Mouse (Mus musculus): ENCODE measurements around the gene Pde4b.

The Pde4b gene

DNA sequence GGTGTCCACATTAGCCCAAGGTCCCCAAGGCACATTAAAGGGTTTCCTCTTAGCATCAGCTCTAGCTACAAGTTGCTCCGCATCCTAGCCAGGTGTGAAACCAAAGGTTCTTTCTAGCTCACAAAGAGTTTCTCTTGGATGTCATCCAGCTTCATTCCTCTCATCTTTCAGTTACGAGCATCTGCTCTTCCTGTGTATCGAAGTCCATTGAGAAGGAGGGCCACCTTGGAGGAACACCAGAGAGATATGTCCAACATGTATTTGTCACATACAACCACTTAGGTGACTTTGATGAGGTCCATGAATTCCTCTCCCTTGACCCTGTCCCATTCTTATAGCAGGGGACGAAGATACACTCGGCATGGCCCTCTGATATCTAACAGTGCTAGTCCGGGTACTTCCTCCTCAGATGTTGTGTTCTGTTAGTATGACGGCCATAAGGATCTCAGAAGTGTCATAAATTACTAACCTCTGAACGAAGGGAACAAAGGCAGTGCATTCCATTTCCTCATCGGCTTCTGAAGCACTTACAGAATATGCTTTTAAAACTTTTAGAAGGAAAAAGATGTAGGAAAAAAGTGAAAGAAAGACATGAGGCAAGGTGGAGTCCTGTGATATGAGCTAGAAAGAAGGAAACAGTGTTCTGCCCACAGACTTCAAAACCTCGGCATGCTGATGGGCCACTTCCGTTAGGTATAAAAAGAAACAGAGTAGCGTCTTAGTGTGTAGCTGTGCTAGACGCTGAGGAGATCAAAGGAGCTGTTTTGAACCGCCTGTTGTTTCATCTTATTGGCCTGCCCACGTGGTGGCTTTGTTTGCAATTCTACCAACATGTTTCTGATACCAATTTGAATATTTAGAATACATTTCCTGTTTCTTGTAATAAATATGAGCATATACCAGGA, 419.3 kb downstream of the Pde4b start:
- no peak for DNase-seq (ENCODE audit: low read depth, low spot score)

DNA sequence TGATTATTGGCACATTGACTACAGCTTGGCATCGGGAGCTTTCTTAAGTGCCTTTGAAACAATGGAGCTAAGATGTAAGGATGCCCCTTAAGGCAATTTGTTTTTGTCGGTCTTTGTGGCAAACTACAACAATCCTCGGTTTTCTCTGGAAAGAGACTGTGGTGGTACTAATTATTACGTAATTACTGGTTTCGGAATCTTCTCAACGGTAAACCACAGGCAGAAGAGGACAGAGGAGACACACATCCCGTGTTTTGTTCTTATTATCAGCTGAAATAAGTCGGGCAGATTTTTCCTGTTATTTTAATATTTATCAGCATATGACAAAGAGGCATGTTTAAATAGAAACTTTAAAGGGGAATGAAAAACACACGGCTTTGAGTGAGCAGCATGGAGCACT, 420.0 kb downstream of the Pde4b start:
- no peak for DNase-seq (ENCODE audit: low read depth, low spot score)

DNA sequence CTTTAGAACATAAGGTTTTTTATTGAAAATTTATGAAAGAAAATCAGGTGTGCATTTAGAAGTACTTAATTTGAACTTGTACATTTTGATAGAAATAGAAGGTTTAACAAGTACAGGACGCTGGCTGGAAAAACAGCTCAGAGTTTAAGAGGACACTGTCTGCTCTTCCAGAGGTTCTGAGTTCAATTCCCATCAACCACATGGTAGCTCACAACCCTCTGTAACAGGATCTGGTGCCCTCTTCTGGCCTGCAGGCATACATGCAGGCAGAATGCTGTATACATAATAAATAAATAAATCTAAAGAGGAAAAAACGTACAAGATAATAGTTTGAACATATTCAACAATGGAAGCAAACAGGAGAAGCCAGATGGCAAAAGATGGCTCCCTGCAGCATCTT, 420.4 kb downstream of the Pde4b start:
- DNase-seq (ENCODE audit: low read depth, low spot score), result no peak

DNA sequence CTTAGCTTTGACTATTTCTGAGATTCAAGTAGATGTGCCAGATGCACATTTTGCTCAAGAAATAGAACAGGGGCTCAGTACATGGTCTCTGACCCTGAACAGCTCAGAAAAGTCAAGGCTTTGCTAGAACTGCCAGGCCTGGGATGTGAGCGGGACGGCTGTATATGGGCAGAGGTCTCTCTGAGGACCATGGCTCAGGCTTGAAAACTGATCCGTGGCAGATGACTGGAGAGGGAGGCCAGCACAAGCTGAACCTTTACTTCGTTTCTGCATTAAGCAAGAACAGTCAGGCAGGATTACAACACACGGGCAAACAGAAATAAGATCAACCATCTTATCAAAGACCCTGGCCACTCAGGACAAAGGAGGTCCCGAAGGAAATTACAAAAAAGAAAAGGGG, 422.7 kb downstream of the Pde4b start:
- no peak for DNase-seq (ENCODE audit: low read depth, low spot score)

DNA sequence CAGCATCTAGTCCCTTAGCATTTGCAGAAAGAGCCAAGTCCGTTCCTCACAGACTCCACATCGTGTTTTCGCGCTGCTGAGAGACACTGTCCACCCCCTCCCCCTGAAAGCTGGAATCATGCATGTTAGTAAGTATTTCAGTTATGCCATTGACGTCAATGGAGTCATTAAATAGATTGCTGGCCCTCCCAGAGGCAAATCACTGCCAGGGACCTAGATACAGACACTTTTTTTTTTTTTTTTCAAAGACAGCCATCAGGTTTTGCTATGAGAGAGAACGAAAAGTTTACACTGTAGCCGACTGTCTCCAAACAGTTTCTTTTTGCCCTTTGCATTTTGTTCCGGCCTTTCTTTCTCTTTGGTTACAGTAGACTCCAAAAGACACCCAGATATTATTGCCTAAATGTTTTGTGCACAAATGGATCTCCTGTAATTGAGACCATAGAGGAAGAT, 423.6 kb downstream of the Pde4b start:
- peak; percentile 83 for DNase-seq (ENCODE audit: low read depth, low spot score)

DNA sequence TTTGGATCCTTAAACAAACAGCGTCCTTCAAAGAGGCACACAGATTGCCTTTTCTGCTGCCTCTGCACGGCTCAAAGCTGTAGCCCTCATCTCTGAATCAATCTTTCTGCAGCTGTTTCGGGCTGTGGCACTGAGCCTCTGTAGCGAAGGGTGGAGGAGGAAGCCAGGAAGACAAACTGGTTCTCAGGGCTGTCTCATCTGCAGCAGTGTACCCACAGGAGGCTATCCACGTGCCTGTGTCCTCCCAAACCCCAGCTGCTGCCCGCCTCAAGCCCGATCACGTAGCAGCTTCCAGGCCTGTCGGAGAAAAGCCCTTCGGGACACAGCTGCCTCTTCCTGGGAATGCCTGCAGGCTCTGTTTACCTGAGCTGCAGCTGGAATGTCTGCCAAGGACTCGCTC, 424.2 kb downstream of the Pde4b start:
- peak; percentile 57 for DNase-seq (ENCODE audit: low read depth, low spot score)

DNA sequence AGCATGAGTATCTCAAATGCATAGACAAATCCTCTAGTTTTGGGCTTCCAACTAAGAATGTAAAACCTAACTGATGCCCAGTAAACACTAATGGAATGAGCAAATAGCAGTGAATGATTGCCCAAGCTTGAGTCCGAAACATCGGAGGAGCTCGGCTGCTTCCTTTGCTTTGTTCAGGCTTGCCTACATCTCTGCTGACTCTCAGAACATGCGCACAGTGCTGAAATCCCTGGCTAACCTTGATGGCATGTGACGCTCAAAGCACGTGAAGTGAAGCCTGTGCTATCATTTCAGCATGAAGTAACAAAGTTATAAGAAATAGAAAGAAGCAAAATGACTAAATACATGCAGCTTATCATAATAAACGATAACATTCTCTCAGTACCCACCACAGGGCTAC, 425.6 kb downstream of the Pde4b start:
- no peak for DNase-seq (ENCODE audit: low read depth, low spot score)

DNA sequence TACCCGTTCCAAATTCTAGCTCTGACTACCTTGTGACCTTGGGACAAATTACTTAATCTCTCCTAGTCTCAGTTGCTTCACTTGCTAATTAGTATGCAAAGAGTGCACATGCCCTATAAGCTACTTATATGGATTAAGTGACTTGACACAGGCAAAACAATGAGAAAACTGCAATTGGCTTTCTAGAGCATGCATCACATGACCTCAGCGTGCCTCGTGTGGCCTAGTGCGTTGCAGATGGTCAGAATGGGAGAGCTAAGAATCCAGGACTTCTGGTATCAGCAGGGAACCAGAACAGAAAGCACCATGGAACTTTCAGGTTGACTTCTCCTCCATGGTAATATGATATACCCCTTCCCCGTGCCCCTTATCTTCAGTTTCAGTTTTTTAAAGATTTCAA, 426.2 kb downstream of the Pde4b start:
- no peak for DNase-seq (ENCODE audit: low read depth, low spot score)

DNA sequence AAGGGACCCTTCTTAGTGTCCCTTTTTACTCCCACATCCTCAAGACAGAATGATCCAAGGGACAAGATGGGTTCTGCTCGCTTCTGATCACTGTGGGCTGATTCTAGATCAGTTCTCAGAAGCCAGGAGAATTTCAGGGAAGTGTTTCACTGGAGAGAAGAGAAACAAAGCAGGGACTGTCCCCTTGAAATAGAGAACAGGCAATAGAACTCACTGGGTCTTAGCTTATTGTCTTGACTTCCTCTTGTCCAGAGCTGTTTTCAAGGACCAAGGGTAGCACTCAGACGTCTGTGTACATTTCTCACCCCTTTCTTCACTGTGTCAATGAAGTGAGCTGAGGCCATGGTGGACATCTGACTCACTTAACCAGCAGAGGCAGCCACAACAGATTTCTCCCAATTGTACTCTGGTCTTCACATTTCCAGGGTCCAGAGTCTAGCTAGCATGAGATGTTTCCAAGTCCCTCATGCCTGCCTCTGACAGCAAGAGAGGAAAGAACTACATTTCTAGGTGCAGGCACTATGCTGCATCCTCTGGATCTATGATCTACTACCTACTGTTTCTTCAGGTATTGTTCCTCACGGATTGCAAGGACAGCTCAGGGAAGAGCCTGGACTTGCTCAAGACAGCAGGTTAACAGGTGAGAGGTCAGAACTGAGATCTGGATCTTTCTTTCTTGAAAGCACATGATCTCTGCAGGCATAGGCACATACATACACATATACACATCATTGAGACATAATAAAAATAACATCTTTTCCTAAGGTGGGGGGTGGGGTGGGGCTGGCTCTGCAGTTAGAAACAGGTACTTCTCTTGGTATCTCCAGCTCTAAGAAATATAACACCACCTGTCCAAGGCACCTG, 427.9 kb downstream of the Pde4b start:
- DNase-seq (ENCODE audit: low read depth, low spot score), result no peak

DNA sequence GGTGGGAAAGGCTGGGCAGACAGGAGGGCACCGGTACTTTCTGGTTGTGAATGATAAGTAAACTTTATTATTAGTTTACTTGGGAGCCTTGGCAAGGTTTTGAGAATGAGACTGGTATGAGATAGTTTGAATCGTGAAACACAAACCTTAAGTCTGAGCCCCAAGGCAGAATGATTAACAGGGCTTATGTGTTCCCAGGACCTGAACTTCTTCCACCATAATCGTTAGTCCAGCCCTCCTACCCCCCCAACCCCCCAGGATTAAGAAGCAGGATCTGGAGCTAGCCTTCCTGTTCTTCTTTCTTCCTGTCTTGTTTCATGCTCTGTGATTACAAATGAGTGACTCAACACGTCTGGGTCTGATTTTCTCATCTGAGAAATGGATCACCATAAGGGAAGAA, 429.1 kb downstream of the Pde4b start:
- DNase-seq (ENCODE audit: low read depth, low spot score), result no peak

DNA sequence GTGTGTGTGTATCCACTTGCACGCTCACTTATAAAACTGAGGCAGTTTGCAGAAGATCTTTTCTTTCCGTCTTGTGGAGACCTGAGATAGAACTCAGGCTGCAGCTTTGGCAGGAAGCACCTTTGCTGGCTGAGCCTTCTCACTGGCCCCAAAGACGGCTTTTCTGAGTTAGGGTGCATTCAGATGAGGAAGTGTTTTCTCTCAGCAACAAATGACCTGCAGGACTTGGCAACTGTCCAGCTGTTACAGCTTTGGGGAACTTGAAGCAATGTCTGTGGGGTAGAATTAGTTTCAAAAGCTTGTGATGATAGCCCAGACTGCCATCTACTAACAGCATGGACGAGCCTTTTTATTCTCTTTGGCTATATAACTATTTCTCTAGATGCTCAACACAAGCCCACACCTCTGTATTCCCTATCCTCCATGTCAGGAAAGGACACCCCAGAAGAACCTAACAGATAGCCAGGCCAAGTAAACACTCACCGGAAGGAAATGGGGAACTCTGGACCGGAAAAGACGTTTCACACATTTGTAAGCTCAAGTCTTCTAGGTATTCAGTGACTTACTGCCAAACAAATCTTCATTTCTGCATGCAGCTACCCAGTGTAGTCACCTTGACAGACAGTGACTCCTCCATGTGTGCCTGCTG, 429.8 kb downstream of the Pde4b start:
- no peak for DNase-seq (ENCODE audit: low read depth, low spot score)

DNA sequence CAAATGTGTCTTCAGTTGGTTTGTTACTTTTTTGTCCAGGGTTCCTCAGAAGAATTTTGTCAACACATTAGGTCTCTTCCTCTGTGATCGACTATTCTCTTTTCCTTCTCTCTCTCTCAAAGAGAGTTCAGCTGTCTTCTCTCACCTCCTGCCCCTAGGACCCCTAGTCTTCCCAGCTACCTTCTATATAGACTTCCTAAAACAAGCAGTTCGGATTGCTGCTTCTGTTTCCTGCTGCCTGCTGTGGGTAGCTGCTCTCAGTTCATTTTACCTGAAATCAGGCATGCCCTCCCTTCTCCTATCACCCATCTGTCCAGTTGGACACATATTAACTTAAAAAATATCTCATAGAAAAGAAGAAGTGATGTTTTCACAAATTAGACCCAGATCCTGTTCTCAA, 430.3 kb downstream of the Pde4b start:
- no peak for DNase-seq (ENCODE audit: low read depth, low spot score)

DNA sequence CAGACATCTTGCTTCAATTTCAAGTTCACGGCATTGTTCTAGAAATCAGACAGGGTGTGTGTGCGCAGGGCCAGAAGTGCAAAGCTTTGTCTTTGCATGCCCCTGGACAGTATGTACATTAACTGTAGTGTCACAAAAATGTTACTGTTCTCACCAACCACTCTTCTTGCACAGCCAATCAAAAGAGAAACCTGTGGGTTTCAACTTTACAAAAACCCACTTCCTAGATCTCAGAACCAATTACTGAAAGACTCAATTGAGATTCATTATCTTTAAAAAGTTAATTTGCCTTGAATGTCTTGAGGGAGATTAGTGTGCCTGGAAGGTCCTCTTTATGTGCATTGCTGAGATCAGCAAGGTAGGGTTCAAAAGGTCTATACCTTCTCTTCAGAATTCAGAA, 431.0 kb downstream of the Pde4b start:
- DNase-seq (ENCODE audit: low read depth, low spot score), result no peak

DNA sequence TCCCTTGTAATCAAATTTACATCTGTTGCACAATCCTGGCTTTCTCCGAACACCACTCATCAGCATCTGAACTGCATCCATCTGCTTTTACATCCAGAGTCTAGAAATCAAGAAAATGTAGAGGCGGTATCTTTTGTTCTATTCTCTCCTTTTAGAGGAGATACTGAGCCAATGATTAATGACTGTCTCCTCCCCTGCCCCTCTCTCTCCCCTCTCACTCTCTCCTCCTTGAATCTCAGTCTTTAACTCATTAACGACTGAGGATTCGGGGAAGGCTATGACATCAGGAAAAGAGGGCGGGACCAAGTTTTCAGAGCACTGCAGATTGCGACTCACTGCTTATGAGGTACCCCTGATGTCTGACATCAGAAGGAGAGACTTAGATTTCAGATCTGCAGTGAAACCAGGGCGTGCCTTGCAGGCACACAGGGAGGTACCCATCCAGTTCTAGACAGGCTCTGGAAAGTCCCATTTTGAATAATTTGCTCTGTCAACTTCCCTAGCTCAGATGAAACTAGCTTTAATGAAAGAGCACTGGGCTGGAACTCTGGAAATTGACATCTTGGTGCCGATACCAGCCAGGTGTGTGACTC, 433.4 kb downstream of the Pde4b start:
- DNase-seq (ENCODE audit: low read depth, low spot score), result no peak

DNA sequence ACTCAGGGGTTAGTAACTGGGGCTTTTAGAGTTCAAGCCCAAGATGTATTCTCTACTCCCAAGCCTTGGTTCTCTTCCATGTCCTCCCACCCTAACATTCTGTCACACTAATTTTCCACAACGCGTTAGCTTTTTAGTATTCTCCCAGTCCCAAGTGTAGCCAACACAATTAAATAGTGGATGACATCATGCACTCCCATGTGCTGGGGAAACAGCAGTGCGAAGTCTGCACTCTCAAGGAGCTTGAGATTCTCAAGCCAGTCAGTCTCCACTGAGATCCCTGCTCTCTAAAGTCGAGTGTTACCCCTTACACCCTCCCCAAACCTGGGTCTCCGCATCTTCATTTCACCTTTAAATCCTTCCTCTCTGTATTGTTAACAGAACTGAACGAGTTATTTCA, 434.1 kb downstream of the Pde4b start:
- no peak for DNase-seq (ENCODE audit: low read depth, low spot score)

DNA sequence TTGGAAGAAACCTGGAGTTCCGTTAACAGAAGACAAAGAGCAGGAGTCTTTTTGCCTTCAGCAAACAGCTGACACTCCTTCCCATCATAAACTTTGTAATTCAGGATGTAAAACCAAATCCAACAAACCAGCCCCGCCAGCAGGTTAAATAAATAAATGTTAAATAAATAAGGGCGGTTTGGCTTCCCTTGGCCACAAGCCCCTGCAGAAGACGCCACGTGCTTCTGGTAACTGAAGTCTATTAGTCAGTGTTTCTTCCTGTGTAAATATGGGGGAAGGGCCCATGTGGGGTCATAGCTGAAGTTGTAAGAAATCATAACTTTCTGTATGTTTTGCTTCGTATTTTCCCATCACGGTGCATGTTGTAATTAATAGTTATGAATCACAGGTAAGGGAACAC, 440.0 kb downstream of the Pde4b start:
- no peak for DNase-seq (ENCODE audit: low read depth, low spot score)

DNA sequence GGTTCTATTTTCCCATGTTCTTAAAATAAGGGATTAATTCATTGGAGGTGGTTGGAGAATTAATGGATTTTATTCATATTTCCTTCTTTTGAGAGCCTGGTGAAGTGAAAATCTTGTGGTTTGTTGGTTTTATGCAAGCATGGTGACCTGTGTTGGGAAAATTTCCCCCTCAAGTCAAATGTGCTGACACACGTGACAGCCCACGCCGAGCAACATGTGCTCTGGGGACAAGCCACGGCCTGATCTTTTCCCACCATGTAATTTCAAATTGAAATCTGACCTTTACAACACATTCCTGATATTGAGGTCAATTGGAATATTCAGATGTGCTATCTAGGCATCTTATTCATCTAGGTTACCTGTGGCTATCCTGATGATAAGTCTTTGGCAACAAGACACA, 443.5 kb downstream of the Pde4b start:
- DNase-seq (ENCODE audit: low read depth, low spot score), result no peak

DNA sequence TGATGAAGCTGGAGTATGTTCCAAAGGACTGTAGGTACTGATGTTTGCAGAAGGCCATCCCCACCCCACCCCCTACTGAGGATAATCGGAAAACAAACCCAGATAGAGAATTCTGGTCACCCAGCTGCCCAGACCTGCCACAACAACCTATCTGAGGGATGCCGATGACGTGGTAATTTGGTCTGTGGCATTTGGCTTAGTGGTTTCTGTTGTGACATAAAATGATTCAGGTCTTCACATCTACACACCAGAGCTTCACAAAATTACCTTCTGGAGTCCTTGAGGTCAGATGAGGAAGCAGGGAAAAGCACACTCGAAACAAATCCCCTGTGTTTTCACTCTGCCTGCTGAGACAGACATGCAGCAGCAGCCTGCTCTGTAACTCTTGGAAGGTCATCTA, 444.4 kb downstream of the Pde4b start:
- DNase-seq (ENCODE audit: low read depth, low spot score), result no peak

DNA sequence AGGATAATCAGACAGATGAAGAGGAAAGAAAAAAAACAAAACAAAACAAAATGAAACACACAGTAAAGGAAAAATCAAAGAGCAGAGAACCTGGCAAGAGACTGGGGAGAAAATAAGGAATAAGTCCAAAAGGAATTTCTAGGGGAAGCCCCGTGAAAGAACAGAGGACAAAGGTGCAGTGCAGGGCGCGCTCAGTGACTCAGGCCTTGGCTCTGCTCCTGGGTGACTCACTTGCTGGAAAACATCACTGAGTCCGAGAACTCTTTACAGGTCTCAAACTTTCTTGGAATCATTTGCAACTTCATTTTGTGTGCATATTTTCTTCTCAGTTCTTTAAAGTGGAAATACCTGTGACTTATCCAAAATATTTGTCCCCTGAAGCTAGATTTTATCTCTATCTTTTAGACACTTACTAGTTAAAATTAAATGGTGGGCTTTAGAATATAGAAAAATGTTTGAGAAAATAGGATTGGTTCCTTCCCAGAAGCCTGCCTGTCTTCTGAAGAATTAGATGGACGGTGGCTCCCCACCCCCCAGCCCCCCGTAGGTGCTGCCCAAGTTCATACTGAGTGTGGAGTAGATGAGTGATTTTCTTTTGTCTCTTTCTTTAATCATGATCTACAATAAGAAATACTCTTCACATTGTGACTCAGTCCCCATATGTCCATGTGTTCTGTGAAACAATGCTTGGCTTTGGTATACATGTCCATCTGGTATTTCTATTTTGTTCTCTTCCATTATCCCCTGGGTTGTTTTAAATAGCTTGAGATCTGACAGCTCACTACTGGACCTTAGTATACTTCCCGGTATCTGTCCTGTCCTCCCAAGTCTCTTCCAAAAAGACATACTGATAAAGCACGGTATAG, 446.1 kb downstream of the Pde4b start:
- DNase-seq (ENCODE audit: low read depth, low spot score), result peak; percentile 48

DNA sequence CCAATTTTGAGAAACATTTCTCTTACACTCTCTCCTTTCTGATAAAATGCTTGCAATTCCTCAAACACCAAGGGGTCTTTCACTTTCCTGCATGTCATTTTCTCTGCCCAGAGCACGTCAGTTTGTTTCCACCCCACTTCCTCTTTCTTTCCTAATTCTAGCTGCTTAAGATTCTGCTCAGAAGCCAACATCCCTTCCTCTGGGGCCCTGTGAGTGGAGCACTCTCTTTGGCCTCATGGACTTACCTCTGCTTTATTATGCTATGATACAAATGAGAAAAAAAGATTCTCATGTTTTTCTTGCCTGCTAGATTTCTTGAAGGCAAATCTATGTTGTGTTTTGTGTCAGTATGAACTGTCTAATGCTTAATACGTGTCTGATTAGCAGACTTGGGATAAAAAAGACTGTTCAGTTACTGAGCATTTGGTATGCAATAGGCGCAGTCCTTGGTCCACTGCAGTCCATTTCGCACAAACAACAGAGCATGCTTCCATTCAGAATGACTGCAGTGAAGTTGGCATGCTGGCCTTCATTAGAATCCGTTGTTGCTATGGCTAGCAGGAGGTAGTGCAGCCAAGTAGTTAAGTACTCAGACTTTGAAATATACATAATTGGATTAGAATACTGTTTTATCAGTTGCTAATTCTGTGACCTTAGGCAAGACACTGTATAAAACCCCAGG, 446.8 kb downstream of the Pde4b start:
- no peak for DNase-seq (ENCODE audit: low read depth, low spot score)

Data from telencephalon, adult 2 months (tissue).